Mouse (Mus musculus): Measurements from ENCODE around the gene Pde4c. TPM values are rescaled to one million over a fixed set of nuclear protein-coding genes. Genes with fewer than 3 reads are reported as not detected.

The Pde4c gene
- polyA plus RNA-seq, 1 experiment from 2014 or later = 0.19 TPM

DNA sequence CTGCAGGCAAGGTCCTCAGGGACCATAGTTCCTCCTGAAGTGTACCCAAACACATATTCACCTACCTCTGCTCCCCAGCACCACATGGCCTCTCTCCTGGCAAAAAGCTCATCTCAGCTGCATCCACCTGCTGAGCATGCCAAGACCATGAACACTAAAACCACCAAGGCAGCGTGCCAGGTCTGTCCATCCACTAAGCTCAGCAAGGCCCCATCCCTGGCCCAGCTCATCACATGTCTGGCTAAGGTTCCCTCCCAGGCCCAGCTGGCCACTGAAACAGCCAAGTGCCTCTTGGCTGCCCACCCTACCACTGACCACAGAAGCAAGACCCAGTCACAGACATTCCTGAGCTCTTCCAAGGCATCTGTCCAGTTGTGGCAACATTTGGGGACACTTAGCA is 13.2 kb upstream of the Pde4c start:
- WGBS = 95% methylated on average over 1 of the region's 1 CpGs
- Histone ChIP-seq H3K9ac (no peak overlapping the region), H3K27me3 (replicated peaks) (no peaks in the 10 kb centered on the region), H3K4me2 (replicated peaks) (no peak overlapping the region), H3K4me1 (no peaks in the 10 kb centered on the region), H3K36me3 (no peaks in the 10 kb centered on the region), H3K27ac (no peak overlapping the region), H3K4me3 (no peak overlapping the region), H3K9me3 (no peaks in the 10 kb centered on the region)
- no peak for ATAC-seq (ENCODE audit: low FRiP score, low read depth)

DNA sequence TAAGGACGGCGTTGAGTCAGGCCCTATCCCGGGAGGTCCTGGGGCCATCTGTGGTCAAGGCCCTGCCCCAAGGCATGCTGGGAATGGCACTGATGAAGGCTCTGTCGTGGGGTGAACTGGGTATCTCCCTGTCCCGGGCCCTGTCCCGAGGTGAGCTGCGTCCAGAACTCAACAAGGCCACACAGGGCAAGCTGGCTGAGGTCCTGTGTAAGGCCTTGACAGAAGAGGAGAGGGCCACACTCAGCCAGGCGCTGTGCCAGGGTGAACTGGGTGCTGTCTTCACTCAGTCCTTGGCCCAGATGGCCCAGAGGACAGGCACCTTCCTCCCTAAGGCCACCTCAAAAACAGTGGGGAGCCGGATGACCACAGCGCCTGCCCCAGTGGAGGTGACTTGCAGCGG is 12.5 kb upstream of the Pde4c start:
- Histone ChIP-seq H3K4me1 (no peaks in the 10 kb centered on the region), H3K27ac (no peak overlapping the region), H3K36me3 (no peaks in the 10 kb centered on the region), H3K4me3 (no peak overlapping the region), H3K9ac (no peak overlapping the region), H3K9me3 (no peaks in the 10 kb centered on the region), H3K27me3 (replicated peaks) (no peaks in the 10 kb centered on the region), H3K4me2 (replicated peaks) (no peak overlapping the region)
- WGBS = 89% methylated on average over 11 of the region's 11 CpGs
- no peak for ATAC-seq (ENCODE audit: low FRiP score, low read depth)

DNA sequence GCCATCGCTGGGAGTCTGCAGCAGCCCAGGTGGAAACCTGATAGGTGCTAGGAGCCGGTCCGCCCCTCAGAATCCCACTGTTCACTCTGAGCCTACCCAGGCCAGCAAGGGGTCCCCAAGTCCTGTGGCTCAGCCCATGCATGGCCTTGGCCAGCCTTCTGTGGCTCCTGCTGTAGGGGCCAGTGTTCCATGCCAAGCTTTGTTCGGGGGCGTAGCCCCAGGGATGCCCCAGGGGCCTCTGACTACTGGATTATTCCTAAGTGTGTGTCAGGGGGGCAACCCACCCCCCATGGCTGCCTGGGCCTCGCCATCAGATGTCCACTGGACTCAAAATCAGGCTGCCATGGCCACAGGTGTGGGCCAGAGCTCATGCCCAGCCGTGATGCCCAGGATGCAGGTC is 9.5 kb upstream of the Pde4c start:
- ATAC-seq (ENCODE audit: low FRiP score, low read depth) = no peak
- WGBS = 81% methylated on average over 7 of the region's 7 CpGs
- no peaks in the 10 kb centered on the region for H3K27me3 ChIP-seq (replicated peaks)
- H3K4me3 ChIP-seq = no peak overlapping the region
- no peaks in the 10 kb centered on the region for H3K36me3 ChIP-seq
- H3K27ac ChIP-seq = no peak overlapping the region
- 0 out of 2 replicates have a peak, but pooled peaks cover 4% of the 10 kb centered on the region for H3K4me1 ChIP-seq
- H3K9me3 ChIP-seq = no peaks in the 10 kb centered on the region
- no peak overlapping the region for H3K9ac ChIP-seq
- no peak overlapping the region for H3K4me2 ChIP-seq (replicated peaks)

DNA sequence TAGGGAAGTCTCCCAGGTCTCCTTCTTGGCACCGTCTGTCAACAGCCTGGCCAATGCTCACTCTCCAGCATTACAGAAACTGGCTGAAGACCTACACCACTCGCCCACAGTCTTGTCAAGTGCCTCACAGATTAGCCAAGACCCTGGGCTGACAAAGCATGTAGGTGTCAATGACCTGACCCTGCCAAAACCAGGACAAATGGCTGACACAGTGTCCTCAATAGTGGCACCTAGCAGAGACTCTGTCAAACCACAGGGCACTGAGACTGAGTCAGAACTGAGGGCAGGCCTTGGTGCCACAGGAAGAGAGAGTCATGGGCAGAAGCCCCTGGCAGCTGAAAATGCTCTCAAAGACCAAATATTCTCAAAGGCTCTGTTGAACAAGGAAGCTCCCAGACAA is 8.4 kb upstream of the Pde4c start:
- ATAC-seq (ENCODE audit: low FRiP score, low read depth) = no peak
- H3K27ac ChIP-seq = no peak overlapping the region
- no peak overlapping the region for H3K9ac ChIP-seq
- no peak overlapping the region for H3K4me3 ChIP-seq
- WGBS = 71% methylated on average over 2 of the region's 2 CpGs
- no peak overlapping the region for H3K4me2 ChIP-seq (replicated peaks)
- 0 out of 2 replicates have a peak, but pooled peaks cover 4% of the 10 kb centered on the region for H3K4me1 ChIP-seq
- no peaks in the 10 kb centered on the region for H3K9me3 ChIP-seq
- H3K27me3 ChIP-seq (replicated peaks) = no peaks in the 10 kb centered on the region
- no peaks in the 10 kb centered on the region for H3K36me3 ChIP-seq

DNA sequence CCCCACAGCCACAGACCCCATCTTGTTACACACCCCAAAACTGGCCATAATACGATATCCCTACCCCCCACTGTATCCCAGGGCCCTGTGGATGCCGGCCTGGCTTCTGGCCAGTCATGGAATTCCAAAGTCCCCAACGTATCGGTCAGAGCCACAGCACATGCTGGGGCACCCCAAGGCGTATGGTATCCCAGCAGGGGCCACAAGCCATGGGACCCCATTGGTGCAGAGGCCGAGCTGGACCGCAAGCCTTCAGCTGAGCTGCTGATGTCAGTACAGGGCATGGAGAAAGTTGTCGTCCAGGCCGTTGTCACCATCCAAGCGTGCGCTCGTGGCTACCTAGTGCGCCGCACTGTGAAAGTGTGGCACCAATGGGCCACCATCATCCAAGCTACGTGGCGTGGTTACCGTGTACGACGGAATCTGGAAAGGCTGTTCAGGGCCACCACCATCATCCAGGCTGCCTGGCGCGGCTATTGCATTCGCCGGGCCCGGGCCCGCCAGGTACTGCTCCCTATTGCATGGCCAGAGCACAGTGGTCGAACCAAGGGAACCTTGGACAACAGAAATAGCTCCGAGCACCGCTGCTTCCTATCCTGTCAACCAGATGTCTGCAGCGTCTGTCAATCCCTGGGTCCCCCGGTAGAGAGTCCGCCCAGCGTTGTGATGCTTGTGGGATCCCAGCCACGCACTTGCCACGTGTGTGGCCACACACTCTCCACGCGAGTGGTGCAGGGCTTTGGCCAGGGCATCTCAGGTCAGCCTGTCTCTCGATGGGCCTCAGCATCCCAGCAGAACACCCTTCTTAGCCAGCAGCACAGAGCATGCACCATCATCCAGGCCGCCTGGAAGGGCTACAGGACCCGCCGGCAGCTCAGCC is 6.8 kb upstream of the Pde4c start:
- ATAC-seq (ENCODE audit: low FRiP score, low read depth) = no peak
- Histone ChIP-seq H3K4me3 (no peak overlapping the region), H3K36me3 (no peaks in the 10 kb centered on the region), H3K9me3 (no peaks in the 10 kb centered on the region), H3K9ac (no peak overlapping the region), H3K4me1 (0 out of 2 replicates have a peak, but pooled peaks cover 4% of the 10 kb centered on the region), H3K4me2 (replicated peaks) (no peak overlapping the region), H3K27me3 (replicated peaks) (no peaks in the 10 kb centered on the region), H3K27ac (no peak overlapping the region)
- whole genome bisulfite sequencing = 86% methylated on average over 40 of the region's 40 CpGs

DNA sequence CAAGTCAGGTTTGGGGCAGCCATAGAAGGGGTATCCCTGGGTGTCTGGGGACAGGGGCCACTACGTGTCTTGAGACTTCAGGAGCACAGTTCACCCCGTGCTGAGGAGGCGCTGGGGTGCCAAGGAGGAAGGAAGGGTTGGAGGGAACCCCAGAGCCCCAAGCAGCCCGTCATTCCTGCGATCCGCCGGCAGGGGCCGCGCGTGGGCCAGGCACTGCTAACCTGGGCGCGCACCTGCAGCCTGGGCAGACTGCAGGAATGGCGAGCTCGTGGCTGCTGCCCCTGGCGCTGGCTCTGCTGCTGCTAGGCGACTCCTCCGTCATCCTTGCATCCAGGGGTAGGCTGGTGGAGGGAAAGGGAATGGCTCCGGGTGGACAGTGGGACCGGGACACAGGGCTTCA is 5.2 kb upstream of the Pde4c start, which contains the start of gene Gm3336:
TSS of gene Gm3336 (plus strand) at position 247 of the 400 bp plus-strand sequence.
- H3K27me3 ChIP-seq (replicated peaks) = no peaks in the 10 kb centered on the region
- 0 out of 2 replicates have a peak, but pooled peaks have one; percentile 13 for ATAC-seq (ENCODE audit: low FRiP score, low read depth)
- 6% methylated on average over 19 of the region's 19 CpGs for WGBS
- no peak within 1 kb of the TSS for H3K27ac ChIP-seq
- H3K36me3 ChIP-seq = no peaks in the 10 kb centered on the region
- 0 out of 2 replicates have a peak, but pooled peaks cover 4% of the 10 kb centered on the region for H3K4me1 ChIP-seq
- no peaks in the 10 kb centered on the region for H3K9me3 ChIP-seq
- no peak within 1 kb of the TSS for H3K9ac ChIP-seq
- H3K4me2 ChIP-seq (replicated peaks) = peak within 1 kb of the TSS; percentile 33
- H3K4me3 ChIP-seq = no peak within 1 kb of the TSS

DNA sequence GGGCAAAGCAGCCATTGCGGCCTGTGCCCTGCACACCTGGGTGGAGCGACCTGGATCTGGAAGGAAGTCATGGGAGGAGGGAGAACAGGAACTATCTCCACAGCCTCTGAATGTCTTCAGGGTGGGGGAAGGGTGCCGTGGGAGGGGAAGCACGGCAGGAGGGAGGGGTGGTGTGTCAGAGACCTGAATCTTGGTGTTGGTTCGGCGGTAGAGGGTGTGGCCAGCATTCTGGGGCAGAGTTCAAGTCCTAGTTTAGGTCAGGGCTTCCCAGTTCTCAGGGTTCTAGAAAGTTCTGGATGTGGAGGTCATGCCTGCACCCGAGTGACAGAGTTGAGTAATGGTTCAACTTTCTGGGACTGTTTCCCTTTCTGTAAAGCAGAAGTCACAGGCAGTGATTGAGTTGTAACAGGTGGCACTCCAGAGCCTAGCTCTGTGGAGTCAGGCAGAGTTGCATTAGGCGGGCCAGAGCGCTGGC is 3.7 kb upstream of the Pde4c start:
- Histone ChIP-seq H3K9ac (no peak overlapping the region), H3K9me3 (no peaks in the 10 kb centered on the region), H3K4me3 (no peak overlapping the region), H3K27me3 (replicated peaks) (no peaks in the 10 kb centered on the region), H3K27ac (no peak overlapping the region), H3K36me3 (no peaks in the 10 kb centered on the region), H3K4me2 (replicated peaks) (no peak overlapping the region), H3K4me1 (0 out of 2 replicates have a peak, but pooled peaks cover 4% of the 10 kb centered on the region)
- ATAC-seq (ENCODE audit: low FRiP score, low read depth) = no peak
- WGBS = 65% methylated on average over 9 of the region's 9 CpGs

DNA sequence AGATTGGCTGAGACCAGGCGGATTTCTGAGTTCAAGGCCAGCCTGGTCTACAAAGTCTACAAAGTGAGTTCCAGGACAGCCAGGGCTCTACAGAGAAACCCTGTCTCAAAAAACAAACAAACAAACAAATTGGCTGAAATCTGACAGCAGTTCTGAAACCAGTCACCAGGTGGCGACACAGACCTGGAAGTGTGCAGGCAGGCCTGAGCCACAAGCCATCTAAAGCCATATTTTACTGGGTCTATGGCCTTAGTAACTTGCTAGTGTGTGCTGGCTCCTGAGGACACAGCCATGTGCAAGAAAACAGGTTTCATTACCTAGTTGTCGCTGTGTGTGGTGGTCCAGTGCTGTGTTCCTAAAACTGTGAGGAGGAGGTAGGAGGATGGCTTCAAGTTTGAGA is 2.8 kb upstream of the Pde4c start:
- Histone ChIP-seq H3K27ac (no peak overlapping the region), H3K4me1 (0 out of 2 replicates have a peak, but pooled peaks cover 4% of the 10 kb centered on the region), H3K9ac (no peak overlapping the region), H3K9me3 (no peaks in the 10 kb centered on the region), H3K4me3 (no peak overlapping the region), H3K4me2 (replicated peaks) (no peak overlapping the region), H3K36me3 (no peaks in the 10 kb centered on the region), H3K27me3 (replicated peaks) (0 out of 2 replicates have a peak, but pooled peaks cover 1% of the 10 kb centered on the region)
- ATAC-seq (ENCODE audit: low FRiP score, low read depth) = no peak
- 2% methylated on average over 3 of the region's 3 CpGs for WGBS

DNA sequence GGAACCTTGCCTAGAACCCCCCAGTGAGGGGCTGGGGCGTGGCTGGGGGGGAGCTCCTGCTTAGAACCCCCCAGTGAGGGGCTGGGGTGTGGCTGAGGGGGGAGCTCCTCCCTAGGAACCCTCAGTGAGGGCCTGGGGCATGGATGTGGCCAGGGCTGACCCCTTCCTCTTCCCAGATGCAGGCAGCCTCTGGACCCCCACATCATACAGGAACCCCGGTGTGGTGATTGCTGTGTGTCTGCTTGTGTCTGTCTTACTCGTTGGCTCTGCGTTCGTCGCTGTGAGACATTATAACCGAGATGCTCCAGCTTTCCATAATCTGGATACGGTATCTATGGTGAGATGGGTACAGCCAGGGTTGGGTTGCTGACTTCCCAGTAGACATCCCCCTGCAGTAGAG is 1.9 kb upstream of the Pde4c start:
- 0 out of 2 replicates have a peak, but pooled peaks cover 4% of the 10 kb centered on the region for H3K4me1 ChIP-seq
- no peak overlapping the region for H3K9ac ChIP-seq
- H3K36me3 ChIP-seq = no peaks in the 10 kb centered on the region
- no peak overlapping the region for H3K27ac ChIP-seq
- peaks cover 7% of the 10 kb centered on the region; the same call in 1 of the 2 replicates for H3K27me3 ChIP-seq (replicated peaks)
- no peak overlapping the region for H3K4me3 ChIP-seq
- 82% methylated on average over 8 of the region's 8 CpGs for WGBS
- no peak overlapping the region for H3K4me2 ChIP-seq (replicated peaks)
- no peak for ATAC-seq (ENCODE audit: low FRiP score, low read depth)
- no peaks in the 10 kb centered on the region for H3K9me3 ChIP-seq

DNA sequence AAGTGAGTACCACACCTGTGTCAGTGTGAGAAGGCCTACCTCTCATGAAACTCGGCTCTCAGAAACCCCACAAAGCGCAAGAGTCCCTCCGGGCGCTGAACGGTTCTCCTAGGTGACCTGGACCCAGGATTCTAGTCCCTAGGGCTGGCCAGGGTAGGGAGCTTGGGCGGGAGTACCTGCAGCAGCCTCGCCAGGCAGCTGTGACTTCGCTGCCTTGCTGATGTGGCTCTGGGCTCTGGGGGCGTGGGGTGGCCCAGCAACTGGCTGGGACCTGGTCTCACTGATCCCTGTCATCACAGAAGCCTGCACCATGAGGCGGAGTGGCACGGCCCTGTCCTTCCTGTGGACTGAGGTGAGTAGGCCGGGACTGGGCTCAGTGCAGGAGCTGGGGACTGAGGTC is 696 bp downstream of the Pde4c start:
- no peaks in the 10 kb centered on the region for H3K4me1 ChIP-seq
- no peak overlapping the region for H3K4me3 ChIP-seq
- no peaks in the 10 kb centered on the region for H3K36me3 ChIP-seq
- WGBS = 79% methylated on average over 12 of the region's 12 CpGs
- H3K27ac ChIP-seq = no peak overlapping the region
- ATAC-seq (ENCODE audit: low FRiP score, low read depth) = no peak
- H3K4me2 ChIP-seq (replicated peaks) = no peak overlapping the region
- peaks cover 27% of the 10 kb centered on the region for H3K27me3 ChIP-seq (replicated peaks)
- no peaks in the 10 kb centered on the region for H3K9me3 ChIP-seq
- no peak overlapping the region for H3K9ac ChIP-seq

DNA sequence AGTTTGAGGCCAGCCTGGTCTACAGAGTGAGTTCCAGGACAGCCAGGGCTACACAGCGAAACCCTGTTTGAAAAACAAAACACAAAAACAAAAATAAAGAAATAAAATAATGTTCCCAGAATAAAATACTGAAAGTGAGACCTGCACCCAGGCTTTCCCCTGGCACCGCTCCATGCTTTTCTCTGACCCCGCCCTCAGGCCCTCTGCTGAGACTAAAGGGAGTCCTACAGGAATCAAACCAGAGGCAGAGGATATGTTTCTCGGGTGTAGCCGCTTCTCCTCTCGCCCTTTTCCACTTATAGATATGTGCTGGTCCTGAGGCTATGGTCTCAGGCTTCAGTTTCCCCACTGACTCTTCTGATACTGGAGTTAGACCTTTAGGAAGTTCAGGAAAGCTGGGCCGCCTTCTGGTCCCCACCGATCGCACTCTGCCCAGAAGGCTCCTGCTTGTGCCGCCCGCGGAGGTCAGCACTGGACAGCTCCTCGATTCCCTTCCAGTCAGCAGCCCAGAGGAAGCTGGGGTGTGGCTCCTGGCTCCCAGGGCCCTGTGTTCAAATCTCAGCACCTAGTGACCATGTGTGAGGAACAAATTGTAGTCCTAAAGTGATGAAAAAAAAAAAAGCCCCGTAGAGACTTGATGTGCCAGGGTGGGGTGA is 2.4 kb downstream of the Pde4c start:
- Histone ChIP-seq H3K27ac (no peak overlapping the region), H3K36me3 (no peaks in the 10 kb centered on the region), H3K4me3 (no peak overlapping the region), H3K27me3 (replicated peaks) (peaks cover 44% of the 10 kb centered on the region), H3K9me3 (no peaks in the 10 kb centered on the region), H3K4me2 (replicated peaks) (no peak overlapping the region), H3K9ac (no peak overlapping the region), H3K4me1 (no peaks in the 10 kb centered on the region)
- 29% methylated on average over 14 of the region's 14 CpGs for WGBS
- no peak for ATAC-seq (ENCODE audit: low FRiP score, low read depth)

DNA sequence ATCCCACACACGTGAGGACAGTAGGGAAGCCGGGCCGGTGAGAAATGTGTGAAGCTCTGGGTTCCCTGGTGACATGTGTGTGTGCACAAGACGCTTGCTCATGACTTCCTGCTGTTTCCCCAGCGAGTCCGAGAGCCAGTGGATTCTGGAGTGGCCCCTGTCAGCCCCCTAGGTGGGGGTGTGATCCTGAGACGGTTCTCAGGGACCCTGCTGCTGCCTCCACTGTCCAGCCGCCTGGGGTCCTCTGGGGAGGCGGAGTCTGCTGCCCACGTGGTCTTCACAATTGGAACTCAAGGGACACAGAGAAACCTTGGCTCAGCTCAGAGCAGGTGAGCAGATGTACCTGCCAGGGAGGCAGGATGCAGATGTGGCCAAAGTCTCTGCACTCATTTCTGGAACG is 3.2 kb downstream of the Pde4c start:
- ATAC-seq (ENCODE audit: low FRiP score, low read depth) = no peak
- H3K4me1 ChIP-seq = no peaks in the 10 kb centered on the region
- WGBS = 45% methylated on average over 11 of the region's 11 CpGs
- H3K36me3 ChIP-seq = no peaks in the 10 kb centered on the region
- no peak overlapping the region for H3K4me2 ChIP-seq (replicated peaks)
- no peak overlapping the region for H3K4me3 ChIP-seq
- no peak overlapping the region for H3K27ac ChIP-seq
- no peak overlapping the region for H3K9ac ChIP-seq
- no peaks in the 10 kb centered on the region for H3K9me3 ChIP-seq
- peaks cover 50% of the 10 kb centered on the region for H3K27me3 ChIP-seq (replicated peaks)
